Mouse (Mus musculus): ENCODE measurements around the gene Rab11fip5.

Rab11fip5 gene

GRCm38 (mm10) chr6:85373066-85373860 lies 1.2 kb downstream of the Rab11fip5 start:
- no peak for DNase-seq (ENCODE audit: low read depth, low spot score)

GRCm38 (mm10) chr6:85372496-85372895 lies 1.9 kb downstream of the Rab11fip5 start:
- DNase-seq (ENCODE audit: low read depth, low spot score): no peak

- DNase-seq (ENCODE audit: low read depth, low spot score): no peak
These were observed 2.5 kb downstream of the Rab11fip5 start for GRCm38 (mm10) chr6:85371859-85372405.

GRCm38 (mm10) chr6:85370666-85371430 lies 3.6 kb downstream of the Rab11fip5 start:
- no peak for DNase-seq (ENCODE audit: low read depth, low spot score)

- no peak for DNase-seq (ENCODE audit: low read depth, low spot score)
These were observed 4.4 kb downstream of the Rab11fip5 start for GRCm38 (mm10) chr6:85370041-85370440.

GRCm38 (mm10) chr6:85369181-85369860 lies 5.1 kb downstream of the Rab11fip5 start:
- DNase-seq (ENCODE audit: low read depth, low spot score): peak; percentile 88

GRCm38 (mm10) chr6:85368722-85369121 lies 5.7 kb downstream of the Rab11fip5 start:
- peak; percentile 81 for DNase-seq (ENCODE audit: low read depth, low spot score)

- DNase-seq (ENCODE audit: low read depth, low spot score): no peak
These were observed 6.3 kb downstream of the Rab11fip5 start for GRCm38 (mm10) chr6:85368166-85368565.

GRCm38 (mm10) chr6:85366387-85366786 lies 8.0 kb downstream of the Rab11fip5 start:
- DNase-seq (ENCODE audit: low read depth, low spot score): no peak

GRCm38 (mm10) chr6:85364439-85364838 lies 10.0 kb downstream of the Rab11fip5 start:
- DNase-seq (ENCODE audit: low read depth, low spot score): no peak

GRCm38 (mm10) chr6:85363906-85364260 lies 10.6 kb downstream of the Rab11fip5 start:
- DNase-seq (ENCODE audit: low read depth, low spot score): no peak

GRCm38 (mm10) chr6:85363231-85363905 lies 11.1 kb downstream of the Rab11fip5 start:
- no peak for DNase-seq (ENCODE audit: low read depth, low spot score)

- no peak for DNase-seq (ENCODE audit: low read depth, low spot score)
These were observed 11.8 kb downstream of the Rab11fip5 start for GRCm38 (mm10) chr6:85362610-85363009.

GRCm38 (mm10) chr6:85360311-85360710 lies 14.1 kb downstream of the Rab11fip5 start:
- no peak for DNase-seq (ENCODE audit: low read depth, low spot score)

- no peak for DNase-seq (ENCODE audit: low read depth, low spot score)
These were observed 15.6 kb downstream of the Rab11fip5 start for GRCm38 (mm10) chr6:85358877-85359276.

- DNase-seq (ENCODE audit: low read depth, low spot score): no peak
These were observed 17.6 kb downstream of the Rab11fip5 start for GRCm38 (mm10) chr6:85356682-85357465.

GRCm38 (mm10) chr6:85355753-85356152 lies 18.7 kb downstream of the Rab11fip5 start:
- DNase-seq (ENCODE audit: low read depth, low spot score): no peak

GRCm38 (mm10) chr6:85354709-85355108 lies 19.7 kb downstream of the Rab11fip5 start:
- no peak for DNase-seq (ENCODE audit: low read depth, low spot score)

- no peak for DNase-seq (ENCODE audit: low read depth, low spot score)
These were observed 20.7 kb downstream of the Rab11fip5 start for GRCm38 (mm10) chr6:85353706-85354105.

- peak; percentile 79 for DNase-seq (ENCODE audit: low read depth, low spot score)
These were observed 24.3 kb downstream of the Rab11fip5 start for GRCm38 (mm10) chr6:85350157-85350556.

- peak; percentile 99 for DNase-seq (ENCODE audit: low read depth, low spot score)
These were observed 25.2 kb downstream of the Rab11fip5 start for GRCm38 (mm10) chr6:85349246-85349645.
